Comparison of ENCODE assay signal across 31 mouse cellular contexts in genomic region chr17:24030551-24030950, GRCm38 (mm10). TPM values are rescaled to one million over a fixed set of nuclear protein-coding genes. Genes with fewer than 3 reads are reported as not detected.
DNase-seq lines count a peak whose midpoint lies in the region; ATAC-seq and TF ChIP-seq lines count a peak whose summit lies in the region.
"Had no signal": no experiment of that assay in that cellular context is flagged by ENCODE, and none has a peak within 500 bp of the region (broad histone marks: within the 10 kb centered on the region; RNA-seq: fewer than 3 reads in every experiment).

No protein-coding gene starts in this region.

- no peaks in the 10 kb centered on the region for H3K9me3 ChIP-seq in E14TG2a.4 (ENCODE audit: low read length)
- H3K9me3 ChIP-seq in heart, embryonic 12.5 days (replicated peaks): no peaks in the 10 kb centered on the region
- H3K9me3 ChIP-seq: embryonic facial prominence, embryonic 13.5 days; embryonic facial prominence, embryonic 15.5 days; forebrain, embryonic 10.5 days; forebrain, embryonic 12.5 days; forebrain, embryonic 15.5 days; G1E had no signal

- no peaks in the 10 kb centered on the region for H3K36me3 ChIP-seq in E14TG2a.4 (ENCODE audit: insufficient read depth, low read length)
- H3K36me3 ChIP-seq in heart, embryonic 12.5 days: no peaks in the 10 kb centered on the region
- H3K36me3 ChIP-seq: embryonic facial prominence, embryonic 13.5 days; embryonic facial prominence, embryonic 15.5 days; forebrain, embryonic 10.5 days; forebrain, embryonic 12.5 days; forebrain, embryonic 15.5 days; G1E had no signal

- peaks cover 44% of the 10 kb centered on the region for H3K4me1 ChIP-seq in E14TG2a.4 (replicated peaks; ENCODE audit: low read depth, low read length)
- H3K4me1 ChIP-seq in heart, embryonic 12.5 days (replicated peaks): peaks cover 10% of the 10 kb centered on the region; the same call in 1 of the 2 replicates
- H3K4me1 ChIP-seq: embryonic facial prominence, embryonic 15.5 days; forebrain, embryonic 10.5 days; forebrain, embryonic 12.5 days; forebrain, embryonic 15.5 days had no signal

- no peak overlapping the region for H3K4me2 ChIP-seq in heart, embryonic 12.5 days
- H3K4me2 ChIP-seq: embryonic facial prominence, embryonic 13.5 days; embryonic facial prominence, embryonic 15.5 days; forebrain, embryonic 12.5 days; forebrain, embryonic 15.5 days had no signal

- ATAC-seq in heart, embryonic 12.5 days (ENCODE audit: insufficient number of reproducible peaks, low FRiP score): no peak
- ATAC-seq: activated CD4-positive, CD25-positive, alpha-beta regulatory T cell, adult 4 months; CD4-positive, CD25-positive, alpha-beta regulatory T cell, adult 4 months; forebrain, embryonic 15.5 days; forebrain, postnatal 0 days; Patski had no signal

- WGBS in heart, embryonic 12.5 days: 62% methylated on average over 10 of the region's 22 CpGs

- no peak overlapping the region for H3K27ac ChIP-seq in heart, embryonic 12.5 days (ENCODE audit: poor library complexity, severe bottlenecking)
- H3K27ac ChIP-seq: embryonic facial prominence, embryonic 13.5 days; embryonic facial prominence, embryonic 15.5 days; forebrain, embryonic 10.5 days; forebrain, embryonic 12.5 days; forebrain, embryonic 15.5 days had no signal

- no peak overlapping the region for H3K9ac ChIP-seq in heart, embryonic 12.5 days
- H3K9ac ChIP-seq: embryonic facial prominence, embryonic 13.5 days; embryonic facial prominence, embryonic 15.5 days; forebrain, embryonic 12.5 days; forebrain, embryonic 15.5 days; forebrain, postnatal 0 days had no signal

- H3K27me3 ChIP-seq in E14TG2a.4 (ENCODE audit: insufficient read depth, low read length): no peaks in the 10 kb centered on the region
- peaks cover 7% of the 10 kb centered on the region for H3K27me3 ChIP-seq in heart, embryonic 12.5 days (replicated peaks)
- H3K27me3 ChIP-seq: embryonic facial prominence, embryonic 15.5 days; forebrain, embryonic 12.5 days; forebrain, embryonic 15.5 days; Patski had no signal

- no peak for TF ChIP-seq CTCF in E14TG2a.4 (conservative IDR thresholded peaks at IDR 0.05; ENCODE audit: low read length)

- peak; percentile 66 for DNase-seq in ES-CJ7 (ENCODE audit: low read depth, low spot score)
- peak; percentile 80 for DNase-seq in R1 (ENCODE audit: low read depth, low spot score)
- DNase-seq in spleen, postnatal 4 days (ENCODE audit: low spot score in 2 of 2): no peak
- no peak for DNase-seq in heart, adult 8-10 months (ENCODE audit: low spot score)
- DNase-seq: adrenal gland, adult 8-10 months; adrenal gland, postnatal 14 days; adrenal gland, postnatal 36 days; B cell, adult 2 months; cerebellum, adult 11-12 months; cerebellum, adult 2 months; cerebellum, adult 9-10 months; cerebellum, postnatal 10 days; cerebellum, postnatal 36 days; embryo, embryonic 11 days; forebrain, postnatal 0 days had no signal

- H3K4me3 ChIP-seq in E14TG2a.4 (replicated peaks; ENCODE audit: low read length): peak overlapping the region; percentile 63
- no peak overlapping the region for H3K4me3 ChIP-seq in heart, embryonic 12.5 days
- H3K4me3 ChIP-seq: embryonic facial prominence, embryonic 13.5 days; embryonic facial prominence, embryonic 15.5 days; erythroblast, embryonic 14.5 days; forebrain, embryonic 10.5 days; forebrain, embryonic 12.5 days; forebrain, embryonic 15.5 days had no signal

RNA-seq across cellular contexts. Expression of gene Prss27, which starts 7.4 kb away (rescaled TPM):
- not detected for total RNA-seq in heart, adult 8-10 months (2022)
- 0.35 and 0.41 TPM in 2 replicates for polyA plus RNA-seq in heart, embryonic 12.5 days (2016; fragmentation: Nextera tagmentation; extraction: Ambion mirVana)
- total RNA-seq: CH12.LX; common myeloid progenitor, adult 5-6 weeks; forebrain, postnatal 0 days; G1E had no signal
- polyA plus RNA-seq: activated CD4-positive, CD25-positive, alpha-beta regulatory T cell, adult 4 months; CD4-positive, CD25-positive, alpha-beta regulatory T cell, adult 4 months; cerebellum, adult 2 months; embryonic facial prominence, embryonic 11.5 days; erythroblast, embryonic 14.5 days; forebrain, postnatal 0 days; G1E had no signal

RNA-seq across cellular contexts. Expression of gene Prss22, which starts 32.7 kb away (rescaled TPM):
- total RNA-seq in heart, adult 8-10 months (2022): not detected
- polyA plus RNA-seq in heart, embryonic 12.5 days (2016; fragmentation: Nextera tagmentation; extraction: Ambion mirVana): 0.29 TPM in 1 of 2 replicates, not detected in the other
- total RNA-seq: adrenal gland, adult 18-20 months; adrenal gland, adult 8-10 months; adrenal gland, postnatal 14 days; adrenal gland, postnatal 36 days; CH12.LX; common myeloid progenitor, adult 5-6 weeks; forebrain, postnatal 0 days; G1E had no signal
- polyA plus RNA-seq: activated CD4-positive, CD25-positive, alpha-beta regulatory T cell, adult 4 months; CD4-positive, CD25-positive, alpha-beta regulatory T cell, adult 4 months; cerebellum, adult 2 months; forebrain, embryonic 15.5 days; forebrain, postnatal 0 days; G1E had no signal

RNA-seq across cellular contexts. Expression of gene Kctd5, which starts 42.7 kb away (rescaled TPM):
- total RNA-seq in heart, adult 8-10 months (2022): 1 to 10 TPM; 6.8 to 8.6 (median 7.9) TPM
- 49.0 and 49.2 TPM in 2 replicates for polyA plus RNA-seq in heart, embryonic 12.5 days (2016; fragmentation: Nextera tagmentation; extraction: Ambion mirVana)

RNA-seq across cellular contexts. Expression of gene Prss30, which starts 50.2 kb away (rescaled TPM):
- not detected for total RNA-seq in heart, adult 8-10 months (2022)
- polyA plus RNA-seq in heart, embryonic 12.5 days (2016; fragmentation: Nextera tagmentation; extraction: Ambion mirVana): not detected in 2 replicates
- total RNA-seq: common myeloid progenitor, adult 5-6 weeks; G1E had no signal
- polyA plus RNA-seq: CD4-positive, CD25-positive, alpha-beta regulatory T cell, adult 4 months; embryonic facial prominence, embryonic 11.5 days; embryonic facial prominence, embryonic 13.5 days; embryonic facial prominence, embryonic 15.5 days; erythroblast, embryonic 14.5 days; forebrain, embryonic 10.5 days; forebrain, embryonic 12.5 days; forebrain, embryonic 15.5 days; G1E had no signal

Comparison
In these comparisons a context has a peak if more than half of its experiments do, and no peak if none do; other contexts are left out.
1. DNase-seq: peak in ES-CJ7 (single experiment) and R1 (single experiment); none in spleen, postnatal 4 days (0 of 2) and heart, adult 8-10 months (single experiment).